Mouse (Mus musculus) left cerebral cortex, adult 11 months (tissue): ENCODE data around the gene Kirrel3.

Experiments
- DNase-seq: peaks from one replicate; pipeline ENCODE4 v3.0.0; 2022; ENCODE audit warnings: low spot score

The Kirrel3 gene

DNA sequence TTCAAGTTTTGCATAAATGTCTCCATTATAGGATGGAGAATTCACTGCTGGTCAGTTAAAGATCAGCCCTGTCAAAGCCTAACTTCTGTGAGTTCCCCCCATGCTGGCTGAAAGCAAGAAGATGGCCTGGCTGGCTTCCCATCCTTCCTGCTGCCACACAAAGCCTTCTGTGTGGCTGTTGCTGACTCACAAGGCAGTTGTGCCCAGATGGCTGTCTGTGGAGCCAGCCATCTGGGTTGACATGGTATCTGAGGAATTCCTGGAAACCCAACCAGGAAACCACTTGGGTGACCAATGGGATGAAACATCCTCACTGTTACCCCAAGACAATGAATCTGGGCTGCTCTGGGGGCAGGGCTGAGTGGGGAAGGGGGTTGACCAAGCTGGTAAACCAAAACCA lies 500.5 kb downstream of the Kirrel3 start:
- peak; percentile 29 for DNase-seq

DNA sequence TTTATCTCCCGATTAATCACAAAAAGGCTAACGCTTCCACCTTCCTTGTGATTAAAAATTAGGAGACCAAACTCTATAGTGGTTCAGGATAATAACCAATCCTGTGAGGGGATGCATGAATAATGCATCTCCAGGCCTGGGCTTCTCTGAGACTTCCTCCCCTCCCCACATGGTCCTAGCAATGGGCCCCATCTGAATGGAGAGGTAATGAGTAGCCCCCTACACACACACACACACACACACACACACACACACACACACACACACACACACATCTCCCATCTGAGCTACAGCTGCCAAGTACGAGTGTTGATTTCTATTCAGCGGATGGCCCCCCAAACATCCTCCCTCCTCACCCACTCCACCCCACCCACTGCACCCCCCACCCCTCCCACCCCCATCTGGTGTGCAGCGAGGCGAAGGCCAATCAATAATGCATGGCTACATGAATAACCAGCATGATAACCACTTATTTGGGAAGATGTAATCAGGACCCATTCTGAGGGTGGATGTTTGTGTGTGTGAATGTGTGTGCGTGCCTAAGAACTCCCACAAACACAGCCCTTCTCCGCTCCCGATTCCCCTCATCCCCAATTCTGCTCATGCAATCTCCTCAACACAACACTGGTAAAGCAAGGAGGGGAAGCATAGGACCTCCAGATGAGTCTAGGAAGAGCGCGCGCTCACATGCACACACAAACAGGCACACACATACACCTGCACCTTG lies 501.9 kb downstream of the Kirrel3 start:
- DNase-seq, result no peak

DNA sequence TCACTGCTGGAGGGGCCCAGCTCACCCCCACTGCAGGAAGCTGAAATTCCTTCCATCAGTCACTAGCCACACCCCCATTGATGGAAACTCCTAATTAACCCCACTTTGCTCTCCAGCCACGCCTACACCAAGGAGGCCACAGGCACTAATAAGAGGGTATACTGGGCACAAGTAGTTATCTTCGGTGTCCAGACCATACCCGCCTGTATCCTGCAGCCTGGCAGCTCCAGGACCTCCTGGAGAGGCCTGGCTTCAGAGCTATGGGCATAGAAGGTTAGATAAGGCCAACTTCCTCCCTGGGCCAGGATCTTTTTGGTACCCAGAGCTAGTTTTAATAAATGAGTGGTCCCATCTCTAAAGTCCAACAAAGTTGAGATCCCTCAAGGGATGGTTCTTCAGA lies 503.0 kb downstream of the Kirrel3 start:
- DNase-seq, result no peak

DNA sequence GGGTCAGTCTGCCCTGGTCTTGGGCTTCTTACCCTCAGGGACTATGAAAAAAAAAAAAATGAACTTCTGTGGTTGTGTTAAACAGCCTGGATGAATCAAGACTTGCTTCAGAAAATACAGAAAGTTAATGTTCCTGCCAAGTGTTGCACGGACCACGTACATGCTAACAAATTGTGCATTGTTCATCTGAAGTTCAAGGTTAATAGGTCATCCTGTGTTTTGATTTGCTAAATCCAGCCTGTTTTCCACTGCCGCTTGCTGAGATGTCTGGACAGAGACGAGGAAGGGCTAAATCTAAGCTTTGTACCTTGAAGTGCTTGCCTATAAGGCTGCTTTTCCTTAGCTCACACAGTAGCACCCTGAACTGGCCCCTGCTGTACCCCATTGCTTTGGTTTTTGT lies 506.5 kb downstream of the Kirrel3 start:
- DNase-seq, result no peak

DNA sequence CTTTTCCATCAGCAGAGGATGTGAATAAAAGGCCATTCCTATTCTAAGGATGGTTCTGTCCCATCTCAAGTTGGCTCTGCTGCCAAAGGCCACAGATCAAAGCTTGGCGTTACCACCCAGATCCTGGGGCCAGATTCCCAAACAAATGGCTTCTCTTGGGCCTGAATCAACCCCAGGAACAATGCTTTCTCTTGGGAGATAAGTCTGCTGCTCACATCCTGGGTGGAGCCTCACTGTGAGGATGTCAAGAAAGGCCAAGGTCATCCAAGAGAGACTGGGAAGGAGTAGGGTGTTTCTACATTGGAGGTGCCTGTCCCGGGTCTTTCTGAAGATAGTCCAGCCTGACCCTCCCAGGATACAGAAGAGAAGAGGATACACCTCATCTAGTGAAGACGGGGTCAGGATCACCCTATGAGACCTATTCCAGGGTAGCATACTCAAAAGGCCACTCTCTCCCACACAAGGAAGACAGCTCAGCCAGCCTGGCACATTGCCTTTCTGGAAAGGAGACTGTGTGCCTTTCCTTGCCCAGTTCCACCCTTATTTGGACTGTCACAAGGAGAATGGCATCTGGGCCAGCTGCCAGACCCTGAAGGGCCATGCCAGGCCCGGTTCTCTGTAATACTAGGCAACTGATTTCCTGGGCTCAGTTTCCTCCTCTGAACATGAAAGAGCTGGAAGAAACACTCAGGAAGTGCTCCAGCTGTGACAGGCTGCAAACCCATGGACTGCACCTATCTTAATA lies 507.9 kb downstream of the Kirrel3 start:
- peak; percentile 61 for DNase-seq

DNA sequence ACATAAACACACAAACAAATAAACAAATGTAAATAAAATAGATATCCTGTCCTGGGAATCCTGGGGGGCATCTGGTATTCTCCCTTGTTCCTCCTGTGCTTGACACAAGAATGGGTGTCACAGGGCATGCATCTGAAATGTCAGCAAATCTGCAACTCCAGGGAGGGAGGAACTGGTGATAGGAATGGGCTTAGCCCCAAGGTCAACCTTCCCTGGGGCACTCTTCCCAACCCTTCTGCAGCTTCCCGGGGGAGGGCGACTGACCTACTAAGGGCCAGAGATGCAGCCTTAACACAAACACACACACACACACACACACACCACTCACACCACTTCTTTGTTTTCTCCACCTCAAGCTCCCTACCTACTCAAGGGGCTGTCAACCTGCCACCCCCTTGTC lies 509.4 kb downstream of the Kirrel3 start:
- DNase-seq, result no peak

DNA sequence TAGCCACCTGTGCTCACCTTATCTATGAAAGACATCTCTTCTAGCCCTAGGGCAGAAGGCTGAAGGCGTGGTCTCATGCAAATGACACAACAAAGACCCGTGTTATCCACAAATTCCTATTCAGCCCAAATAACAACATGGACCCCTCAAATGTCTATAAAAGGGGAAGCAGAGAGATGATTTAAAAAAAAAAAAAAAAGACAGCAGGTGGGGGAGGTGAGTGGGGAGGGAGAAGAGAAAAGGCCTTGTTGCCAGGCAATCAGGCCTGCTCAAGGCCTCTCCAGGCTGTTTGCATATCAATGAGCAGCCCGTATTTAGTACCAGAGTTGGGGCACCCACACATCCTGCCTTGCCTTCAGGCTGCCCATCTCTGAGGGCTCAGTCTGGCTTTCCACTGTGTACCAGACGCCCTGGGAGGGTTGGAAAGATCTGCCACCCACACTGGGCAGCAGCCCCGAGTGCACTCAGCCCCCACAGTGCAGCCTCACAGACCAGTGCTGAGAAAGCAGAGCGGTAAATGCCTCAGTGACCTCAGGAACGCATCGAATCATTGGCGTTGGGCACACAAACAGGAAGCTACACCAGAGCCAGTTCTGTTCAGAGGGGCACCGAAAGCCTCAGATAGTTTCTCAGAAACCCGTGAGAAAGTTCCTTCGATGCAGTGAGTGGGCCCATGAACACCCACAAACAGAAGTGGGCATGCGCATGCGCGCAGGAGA lies 510.1 kb downstream of the Kirrel3 start:
- no peak for DNase-seq

DNA sequence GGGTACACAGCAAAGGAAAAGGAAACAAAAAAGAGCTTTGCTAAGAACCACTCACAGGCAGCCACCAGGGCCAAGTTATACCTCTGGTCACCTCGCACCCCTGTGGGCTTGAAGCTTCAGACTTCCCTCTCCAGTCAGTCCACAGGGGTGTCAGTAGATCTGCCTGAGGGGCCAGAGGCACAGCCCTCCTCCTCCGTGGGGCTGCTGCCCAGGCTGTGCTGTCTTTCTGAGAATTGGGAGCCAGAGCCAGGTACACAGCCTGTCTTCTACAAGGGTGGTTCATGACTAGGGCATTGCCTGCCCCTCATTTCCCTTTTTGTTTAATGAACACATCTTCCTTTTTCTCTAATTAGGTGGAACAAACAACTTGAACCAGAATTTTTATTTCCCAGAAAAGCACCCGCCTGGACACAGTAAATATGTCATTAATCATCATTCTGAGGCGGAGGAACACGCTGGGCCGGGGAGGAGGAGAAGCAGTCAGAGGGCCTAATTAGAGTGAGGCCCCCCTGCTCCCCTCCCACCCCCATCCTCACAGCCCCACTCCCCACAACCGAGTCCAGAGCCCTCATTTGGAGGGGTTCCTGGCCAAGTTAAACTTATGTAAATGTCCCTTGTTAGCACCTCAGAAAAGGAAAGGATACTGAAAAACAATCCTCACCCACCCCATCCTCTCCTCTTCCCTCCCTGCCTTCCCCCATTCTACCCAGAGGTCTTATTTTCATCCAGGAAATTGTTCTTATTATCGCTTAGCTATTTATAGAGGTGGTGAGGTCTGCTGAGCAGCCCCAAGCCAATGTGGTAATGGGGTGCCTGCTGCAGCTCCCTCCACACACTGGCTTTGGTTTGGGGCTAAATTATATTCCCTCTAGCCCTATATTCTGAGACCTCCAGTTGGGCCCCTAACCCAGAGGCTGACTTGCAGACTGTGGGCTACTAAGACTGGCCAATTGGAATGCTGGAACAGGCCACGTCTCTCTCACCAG lies 512.5 kb downstream of the Kirrel3 start:
- no peak for DNase-seq

DNA sequence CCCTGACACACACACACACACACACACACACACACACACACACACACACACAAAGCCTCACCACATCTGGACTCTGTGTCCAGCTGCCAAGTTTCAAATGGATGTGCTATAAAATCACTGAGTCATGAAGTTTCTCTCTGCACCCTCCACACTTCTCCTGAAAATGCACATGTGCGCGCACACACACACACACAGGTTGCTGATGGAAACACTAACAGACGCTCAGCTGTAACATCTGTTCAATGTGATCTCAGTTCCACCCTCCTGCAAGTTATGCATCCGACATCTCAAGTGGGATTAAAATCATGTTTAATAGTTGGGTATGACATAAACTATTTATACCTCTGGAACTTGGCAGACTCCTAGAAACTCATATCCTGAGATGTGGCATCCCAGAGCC lies 518.4 kb downstream of the Kirrel3 start:
- no peak for DNase-seq

DNA sequence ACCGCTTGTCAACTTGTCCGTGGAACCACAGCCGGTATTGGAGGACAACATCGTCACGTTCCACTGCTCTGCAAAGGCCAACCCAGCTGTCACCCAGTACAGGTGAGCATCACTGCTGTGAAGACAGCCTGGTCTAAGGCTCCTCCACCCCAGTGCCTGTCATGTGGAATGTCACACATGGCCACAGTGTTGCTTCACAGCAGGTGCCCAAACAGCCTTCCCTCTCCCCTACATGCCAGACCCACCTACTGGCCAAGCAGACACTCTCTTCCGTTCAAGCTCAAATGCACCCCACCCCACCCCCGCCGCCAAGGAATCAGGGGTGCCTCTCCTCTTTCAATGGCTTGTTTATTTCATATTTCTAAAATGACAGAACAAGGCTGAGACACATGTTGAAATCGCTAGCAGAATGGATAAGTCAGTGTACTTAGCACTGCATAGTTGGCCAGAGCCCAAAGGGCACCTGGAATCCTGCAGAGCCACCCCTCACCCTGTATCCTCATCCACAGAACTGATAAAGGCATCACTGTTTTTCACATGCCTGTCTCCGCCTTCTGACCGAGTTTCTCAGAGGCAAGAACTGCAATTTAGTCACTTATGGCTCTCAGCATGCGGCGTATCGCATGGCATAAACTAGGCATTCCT lies 522.1 kb downstream of the Kirrel3 start:
- DNase-seq, result no peak

DNA sequence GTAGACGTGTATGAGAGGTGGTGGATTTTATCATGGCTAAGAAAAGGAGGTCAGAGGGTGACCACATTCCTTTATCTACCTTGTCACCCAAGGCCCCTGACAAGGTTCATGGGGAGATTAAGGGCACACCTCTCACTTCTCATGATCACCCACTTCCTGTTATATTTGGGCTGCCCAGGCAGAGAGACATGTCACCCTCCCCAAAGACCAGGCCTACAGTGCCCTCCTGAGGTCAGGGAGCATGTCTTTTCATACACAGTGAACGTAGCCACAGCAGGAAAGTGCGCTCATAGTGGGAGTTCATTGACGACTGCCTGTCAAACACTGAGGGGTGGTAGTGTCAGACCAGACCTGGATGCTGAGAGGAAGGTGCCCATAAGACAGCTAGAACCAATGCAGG lies 531.1 kb downstream of the Kirrel3 start:
- DNase-seq, result no peak

DNA sequence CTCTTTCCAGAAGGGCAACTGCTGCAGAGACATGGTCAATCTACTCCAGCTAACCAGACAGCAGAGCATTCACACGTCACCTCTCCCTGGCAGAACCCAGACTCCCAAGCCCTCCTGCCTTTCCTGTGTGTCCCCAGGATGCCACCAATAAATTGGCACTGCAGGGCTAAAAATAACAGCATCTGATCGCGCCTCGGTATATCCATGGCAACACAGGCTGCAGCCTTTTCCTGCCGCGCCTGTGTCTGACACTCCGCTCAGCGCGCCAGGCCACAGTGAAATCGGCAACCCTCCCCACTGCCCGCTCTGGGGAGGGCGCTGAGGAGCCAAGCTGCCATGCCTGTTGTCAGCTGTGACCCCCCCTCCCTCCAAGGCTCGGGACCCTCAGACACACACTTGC lies 531.9 kb downstream of the Kirrel3 start:
- DNase-seq, result peak; percentile 66

DNA sequence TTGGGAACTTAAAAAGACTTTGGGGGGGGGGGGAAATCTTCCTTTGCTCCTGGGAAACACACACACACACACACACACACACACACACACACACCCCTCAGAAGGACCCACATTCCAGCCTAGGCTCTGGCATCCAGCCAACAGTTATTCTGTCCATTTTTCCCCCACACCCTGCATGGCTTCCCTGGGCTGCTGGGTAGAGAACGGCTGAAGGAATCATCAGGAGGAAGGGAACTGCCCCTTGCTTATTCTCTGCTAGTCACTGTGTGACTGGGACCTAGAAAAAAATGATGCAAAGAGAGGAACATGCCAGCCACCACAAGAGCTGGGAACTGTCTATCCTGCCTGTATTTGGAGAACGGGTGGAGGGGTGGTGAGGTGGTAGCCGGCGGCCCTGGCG lies 532.4 kb downstream of the Kirrel3 start:
- no peak for DNase-seq

DNA sequence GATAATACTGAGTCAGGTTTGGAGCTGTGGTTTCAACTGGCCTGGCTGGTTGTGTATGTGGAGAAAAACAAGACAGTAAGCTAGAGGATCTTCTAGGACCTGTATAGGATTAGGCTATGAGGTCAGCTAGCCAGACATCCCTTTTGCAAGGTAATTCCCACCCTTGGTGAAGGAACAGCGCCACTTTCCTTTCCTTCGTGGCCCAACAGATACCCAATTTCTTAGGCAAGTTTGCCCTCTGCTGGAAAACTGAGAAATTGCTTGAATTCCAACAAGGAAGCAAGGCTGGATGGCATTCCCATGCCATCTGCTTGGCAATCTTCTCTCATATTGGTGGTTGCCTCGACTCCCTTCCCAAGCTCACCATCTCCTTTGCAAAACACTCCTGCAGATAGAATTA lies 533.7 kb downstream of the Kirrel3 start:
- peak; percentile 62 for DNase-seq

DNA sequence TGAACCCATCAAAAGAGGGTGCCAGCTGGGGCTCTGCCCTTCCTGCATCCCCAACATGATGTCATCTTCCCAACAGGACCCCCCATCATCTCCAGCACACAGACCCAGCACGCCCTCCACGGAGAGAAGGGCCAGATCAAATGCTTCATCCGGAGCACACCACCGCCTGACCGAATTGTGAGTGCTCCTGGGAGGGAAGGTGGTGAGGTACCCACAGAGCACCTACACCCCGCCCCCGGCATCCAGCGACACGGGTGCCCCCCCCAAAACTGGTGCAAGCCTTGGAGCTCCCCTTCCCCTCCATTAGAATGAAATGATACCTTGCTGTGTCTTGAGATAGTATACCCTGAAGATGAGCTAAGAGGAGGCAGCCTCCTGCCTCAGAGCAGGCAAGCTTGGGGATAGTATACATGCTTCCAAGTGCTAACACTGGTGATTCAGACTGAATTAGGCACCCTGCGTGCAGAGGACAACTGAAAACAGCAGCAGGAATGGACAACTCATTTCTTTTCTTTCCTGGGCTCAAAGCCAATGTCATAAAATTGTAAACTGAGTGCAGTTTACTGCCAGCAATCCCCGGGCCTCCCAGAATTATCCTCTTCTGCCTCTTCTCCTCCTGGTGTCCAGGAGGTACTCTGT lies 534.4 kb downstream of the Kirrel3 start:
- no peak for DNase-seq

DNA sequence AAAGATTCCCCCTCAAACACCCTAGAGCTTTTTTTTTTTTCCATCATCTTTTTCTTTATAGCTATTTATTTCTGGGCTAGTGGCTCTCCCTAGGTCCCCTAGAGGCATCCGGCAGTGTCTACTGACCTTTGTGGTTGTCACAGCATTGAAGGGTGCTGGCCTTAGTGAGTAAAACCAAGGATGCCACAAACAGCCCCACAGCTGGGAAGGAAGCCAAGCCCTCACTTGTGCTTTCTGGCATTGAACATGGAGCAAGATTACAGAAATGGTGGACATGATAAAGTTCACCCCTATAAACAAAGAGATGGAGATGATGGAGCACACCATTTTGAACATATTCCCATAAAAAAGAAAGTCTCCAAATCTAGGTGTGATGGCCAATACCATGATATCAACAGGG lies 536.0 kb downstream of the Kirrel3 start:
- DNase-seq, result no peak

DNA sequence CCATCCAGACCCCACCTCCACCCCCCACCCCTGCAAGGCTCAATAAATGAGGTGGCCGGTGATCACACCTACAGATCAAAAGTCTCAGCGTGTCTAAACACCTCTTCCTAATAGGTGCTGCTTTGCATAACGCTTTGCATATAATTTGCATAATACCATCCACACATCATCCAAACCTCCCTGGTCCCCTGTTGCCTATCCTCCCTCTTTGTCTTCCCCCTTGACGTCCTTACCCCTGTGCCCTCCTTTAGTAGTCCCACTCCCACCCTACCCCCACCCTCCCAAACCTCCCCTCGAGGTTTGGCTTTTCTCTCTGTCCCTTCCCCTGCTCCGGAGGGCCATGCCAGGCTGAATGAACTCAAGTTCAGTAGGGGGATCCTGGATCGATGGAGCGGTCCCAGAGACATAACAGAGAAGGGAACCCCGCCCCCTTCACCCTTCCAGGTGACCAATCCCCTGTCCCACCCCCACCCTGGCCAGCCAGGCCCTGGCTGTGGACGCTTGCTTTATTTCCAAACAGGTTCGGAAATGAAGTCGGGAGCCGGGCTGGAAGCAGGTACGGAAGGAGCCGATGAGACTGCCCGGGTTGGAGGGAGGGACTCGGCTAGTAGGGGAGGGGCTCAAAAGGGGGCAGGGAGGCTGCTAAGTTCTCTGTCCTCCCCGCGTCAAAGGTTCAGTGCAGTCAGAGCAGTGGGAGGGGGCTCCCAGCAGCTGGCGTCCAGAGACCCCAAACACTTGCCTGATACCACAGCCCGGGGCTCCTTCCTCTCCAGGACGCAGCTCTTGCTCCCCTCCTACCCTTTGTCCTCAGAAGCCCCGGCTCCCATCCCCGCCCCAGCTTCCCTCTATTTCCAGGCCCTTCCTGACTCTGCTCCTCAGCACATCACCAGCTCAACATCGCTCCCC lies 539.1 kb downstream of the Kirrel3 start:
- no peak for DNase-seq

DNA sequence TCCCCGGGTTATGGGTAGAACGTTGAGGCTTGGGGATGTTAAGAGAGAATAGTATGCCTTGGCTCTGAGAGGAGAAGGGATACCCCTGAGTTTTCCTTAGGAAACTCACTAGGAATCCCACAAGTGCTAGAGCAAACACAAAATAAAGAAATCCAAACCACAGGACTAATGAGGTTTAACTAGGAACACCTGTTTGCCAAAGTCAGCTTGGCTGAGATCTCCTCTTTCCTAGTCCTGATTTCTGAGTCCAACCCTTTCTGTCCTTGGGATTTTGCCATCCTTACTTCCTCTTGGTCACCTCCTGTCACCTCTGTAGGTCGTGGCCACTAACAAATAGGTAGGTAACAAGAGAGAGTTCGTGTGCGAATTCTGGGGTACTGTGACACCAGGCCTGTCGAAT lies 540.6 kb downstream of the Kirrel3 start:
- DNase-seq, result no peak

DNA sequence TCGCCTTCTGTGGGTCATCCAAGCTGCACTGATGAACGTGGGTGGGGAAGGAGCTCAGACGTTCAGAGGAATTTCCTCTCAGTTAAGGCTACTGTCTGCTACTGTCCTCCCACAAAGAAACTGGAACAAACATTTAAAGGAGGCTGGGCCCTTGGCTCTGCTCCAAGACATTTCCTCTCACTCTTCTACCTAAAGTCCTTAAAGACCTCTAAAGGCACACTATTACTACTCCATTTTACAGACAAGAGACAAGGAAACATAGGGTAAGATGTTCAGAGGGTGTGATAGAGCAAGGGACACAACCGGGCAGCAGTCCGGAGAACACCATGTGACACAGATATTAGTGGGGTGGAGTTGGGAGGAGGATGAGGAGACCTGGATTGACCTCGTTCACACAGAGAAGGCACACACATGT lies 541.2 kb downstream of the Kirrel3 start:
- no peak for DNase-seq
